Mouse (Mus musculus) testis, postnatal 10 days (tissue): ENCODE measurements around the gene Sf3a3.
"Not testable (repeated sequence)": the region's sequence is repeated elsewhere in the genome, so short reads cannot be mapped to it uniquely, and the experiment has no call there.

Experiments used
- DNase-seq: peaks from one replicate; pipeline ENCODE4 v3.0.0; 2021; ENCODE audit warnings: low spot score

Gene Sf3a3

GRCm38 (mm10) chr4:124700248-124700971 lies 14.2 kb upstream of the Sf3a3 start, which contains the start of gene Fhl3:
Gene Fhl3 (plus strand): TSS chr4:124700701.
- peak; percentile 84 for DNase-seq

GRCm38 (mm10) chr4:124701052-124701845 lies 13.3 kb upstream of the Sf3a3 start:
- DNase-seq: peak; percentile 51

DNA sequence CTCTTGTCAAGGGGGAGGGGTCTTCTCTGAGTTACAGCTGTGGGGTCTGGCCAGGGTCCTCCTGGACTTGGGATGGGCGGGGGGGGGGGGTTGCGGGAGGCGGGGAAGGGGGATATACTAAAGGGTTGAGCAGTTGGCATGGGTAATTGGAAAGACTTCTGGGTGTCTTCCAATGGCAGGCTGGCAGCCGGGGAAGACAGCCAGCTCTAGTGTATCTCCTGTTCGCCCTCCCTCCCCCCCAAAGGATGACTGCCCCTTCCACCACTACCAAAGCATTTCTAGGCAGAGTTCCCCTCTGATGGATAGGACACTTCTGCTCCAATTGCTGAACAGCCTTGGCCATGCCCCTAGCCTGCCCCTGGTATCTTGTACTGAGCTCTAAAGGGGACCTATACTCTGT lies 12.7 kb upstream of the Sf3a3 start:
- no peak for DNase-seq

DNA sequence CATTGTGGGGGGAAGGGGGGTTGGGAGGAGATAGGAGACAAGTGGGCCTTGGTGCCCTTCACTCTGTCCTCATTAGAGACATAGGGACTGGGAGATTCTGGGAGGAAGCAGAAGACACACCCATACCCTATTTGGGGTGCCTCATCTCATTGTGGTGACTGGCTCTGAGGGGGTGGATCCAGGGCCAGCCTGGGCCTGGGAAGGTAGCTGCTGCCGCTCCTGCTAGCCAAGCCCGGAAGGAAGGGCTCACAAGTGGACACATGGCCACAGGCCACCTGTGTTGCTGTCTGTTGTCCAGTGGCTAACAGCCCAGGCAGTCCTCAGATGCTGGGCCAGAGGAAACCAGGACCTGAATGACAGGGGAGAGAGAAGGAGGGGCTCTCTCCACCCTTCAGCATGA lies 11.2 kb upstream of the Sf3a3 start:
- DNase-seq: no peak

- DNase-seq: no peak
These were observed 10.4 kb upstream of the Sf3a3 start for GRCm38 (mm10) chr4:124703881-124704796.

- DNase-seq: peak; percentile 47
These were observed 9.6 kb upstream of the Sf3a3 start for GRCm38 (mm10) chr4:124704797-124705474.

- no peak for DNase-seq
These were observed 8.8 kb upstream of the Sf3a3 start for GRCm38 (mm10) chr4:124705661-124706269.

DNA sequence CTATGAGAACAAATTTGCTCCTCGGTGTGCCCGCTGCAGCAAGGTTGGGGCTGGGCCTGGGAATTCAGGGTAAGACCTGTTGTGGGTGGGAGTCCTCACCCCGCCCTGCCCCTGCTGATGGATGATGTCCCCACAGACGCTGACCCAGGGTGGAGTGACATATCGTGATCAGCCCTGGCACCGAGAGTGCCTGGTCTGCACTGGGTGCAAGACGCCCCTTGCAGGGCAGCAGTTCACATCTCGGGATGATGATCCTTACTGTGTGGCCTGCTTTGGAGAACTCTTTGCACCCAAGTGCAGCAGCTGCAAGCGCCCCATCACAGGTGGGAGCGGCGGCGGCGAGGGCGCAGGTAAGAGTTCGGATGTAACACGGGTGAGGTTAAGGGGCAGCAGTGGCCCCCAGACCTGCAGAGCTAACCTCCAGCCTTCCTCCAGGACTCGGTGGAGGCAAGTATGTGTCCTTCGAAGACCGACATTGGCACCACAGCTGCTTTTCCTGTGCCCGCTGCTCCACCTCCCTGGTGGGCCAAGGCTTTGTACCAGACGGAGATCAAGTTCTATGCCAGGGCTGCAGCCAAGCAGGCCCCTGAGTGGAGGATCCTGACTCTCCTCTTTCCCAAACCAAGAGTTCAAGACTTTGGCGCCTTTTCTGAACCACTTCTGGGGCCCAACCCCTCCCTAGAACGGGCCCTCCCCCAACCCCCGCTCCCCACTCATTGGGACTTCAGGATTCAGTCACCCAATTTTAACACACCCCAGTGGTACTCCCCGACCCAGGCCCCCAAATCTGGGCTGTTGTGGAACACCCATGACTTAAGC lies 7.0 kb upstream of the Sf3a3 start:
- DNase-seq: peak; percentile 51

- DNase-seq: not testable (repeated sequence)
These were observed 6.4 kb upstream of the Sf3a3 start for GRCm38 (mm10) chr4:124708200-124708517.

DNA sequence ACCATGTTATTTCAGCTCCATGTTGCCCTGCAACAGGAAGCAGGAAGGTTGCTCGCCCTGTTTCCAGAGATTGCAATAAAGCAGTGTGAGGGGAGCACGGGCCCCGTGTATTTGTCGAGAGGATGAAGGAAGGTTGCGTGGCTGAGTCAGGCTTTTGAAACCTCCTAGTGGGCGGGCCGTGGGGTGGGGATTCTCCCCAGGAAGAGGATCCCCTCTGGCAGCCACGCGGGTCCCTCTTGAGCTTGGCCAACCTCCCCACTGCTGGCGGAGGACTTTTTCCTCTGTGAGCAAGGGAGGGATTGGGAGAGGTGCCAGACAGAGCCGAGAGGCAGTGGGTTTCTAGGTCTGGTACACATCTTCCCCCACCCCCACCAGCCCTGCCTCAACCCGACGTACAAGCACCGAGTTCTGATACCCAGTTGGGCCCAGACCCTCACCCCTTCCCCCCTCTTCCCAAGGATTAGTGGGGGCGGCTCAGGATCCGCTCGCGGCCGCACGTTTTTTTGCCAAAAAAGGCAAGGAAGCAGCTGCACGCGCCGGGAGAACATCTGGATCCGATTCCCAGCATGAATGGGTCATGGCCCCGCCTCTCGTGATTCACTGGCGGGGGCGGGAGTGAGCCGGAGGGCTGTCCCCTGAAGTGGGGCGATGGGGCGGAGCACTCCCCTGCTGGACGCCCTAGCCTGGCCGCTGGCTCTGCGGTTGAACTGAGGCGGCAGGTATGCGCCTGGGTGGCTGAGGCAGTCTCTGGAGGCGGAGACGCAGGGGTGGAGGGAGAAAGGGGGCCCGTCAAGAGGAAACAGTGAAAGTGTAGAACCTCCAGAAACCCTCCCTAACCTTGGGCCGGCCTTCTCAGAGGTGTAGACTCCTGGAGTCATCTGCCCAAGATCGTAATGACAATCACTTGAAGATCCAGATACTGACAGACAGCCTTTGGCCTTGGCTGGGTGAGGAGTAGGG lies 5.8 kb upstream of the Sf3a3 start:
- peak; percentile 93 for DNase-seq

DNA sequence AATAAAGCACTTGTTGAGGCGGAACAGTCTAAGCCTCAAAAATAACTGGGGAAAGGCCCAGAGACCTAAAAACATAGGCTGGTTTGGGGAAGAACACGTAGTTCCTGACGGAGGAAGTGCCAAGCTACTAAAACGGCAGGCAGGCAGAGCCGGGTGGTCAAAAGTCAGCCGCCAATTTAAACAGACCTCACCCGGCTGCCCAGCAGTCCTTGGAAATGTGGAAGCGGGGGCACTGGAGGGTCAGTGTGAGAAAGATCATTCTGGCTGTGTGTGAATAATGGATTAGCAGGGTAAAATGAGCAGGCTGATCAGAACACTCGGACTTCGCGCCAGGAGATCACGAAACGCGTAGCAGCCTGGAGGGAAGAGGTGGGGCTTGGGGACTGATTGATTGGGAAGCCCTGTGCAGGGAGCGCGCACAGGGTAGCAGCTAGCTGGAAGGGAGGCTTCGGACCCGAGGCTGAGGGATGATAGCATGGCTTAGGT lies 4.6 kb upstream of the Sf3a3 start:
- peak; percentile 59 for DNase-seq

DNA sequence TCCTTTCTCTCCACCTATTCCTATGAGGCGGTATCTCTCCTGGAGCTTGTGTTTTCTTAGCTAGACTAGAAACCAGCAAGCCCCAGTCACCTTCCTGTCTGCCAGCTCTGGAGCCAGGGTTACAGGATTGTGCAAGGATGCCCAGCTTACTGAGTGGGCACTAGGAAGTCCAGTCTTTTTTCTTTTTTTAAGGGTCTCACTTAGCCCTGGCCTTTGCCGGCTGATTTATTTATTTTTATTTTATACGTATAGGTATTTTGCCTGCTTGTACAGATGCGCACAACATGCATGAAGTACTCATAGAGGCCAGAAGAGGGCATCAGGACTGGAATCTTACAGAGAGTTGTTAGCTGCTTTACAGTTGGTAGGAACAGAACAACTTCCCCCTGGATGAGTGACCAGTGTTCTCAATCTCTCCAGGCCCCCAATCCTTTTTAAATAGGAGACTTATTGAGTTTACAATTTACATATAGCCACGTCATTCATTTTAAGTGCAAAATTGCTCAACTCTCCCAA lies 3.7 kb upstream of the Sf3a3 start:
- no peak for DNase-seq

DNA sequence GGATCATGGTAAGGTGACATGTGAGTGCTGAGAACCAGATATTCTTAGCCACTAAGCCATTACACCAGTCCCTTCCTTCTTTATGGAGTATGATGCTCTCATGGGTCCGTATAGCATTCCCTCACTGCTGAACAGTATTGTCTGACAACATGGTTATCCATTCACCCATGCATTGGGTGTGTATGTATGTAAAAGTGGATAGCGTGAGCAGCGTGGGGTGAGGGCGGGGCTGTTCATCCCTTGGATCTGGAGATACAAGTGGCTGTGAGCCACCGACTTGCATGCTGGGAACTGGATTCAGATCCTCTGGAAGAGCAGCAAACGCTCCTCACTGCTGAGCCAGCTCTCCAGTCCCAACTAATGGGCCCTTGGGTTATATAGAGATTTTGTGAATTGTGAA lies 2.0 kb upstream of the Sf3a3 start:
- DNase-seq: no peak

DNA sequence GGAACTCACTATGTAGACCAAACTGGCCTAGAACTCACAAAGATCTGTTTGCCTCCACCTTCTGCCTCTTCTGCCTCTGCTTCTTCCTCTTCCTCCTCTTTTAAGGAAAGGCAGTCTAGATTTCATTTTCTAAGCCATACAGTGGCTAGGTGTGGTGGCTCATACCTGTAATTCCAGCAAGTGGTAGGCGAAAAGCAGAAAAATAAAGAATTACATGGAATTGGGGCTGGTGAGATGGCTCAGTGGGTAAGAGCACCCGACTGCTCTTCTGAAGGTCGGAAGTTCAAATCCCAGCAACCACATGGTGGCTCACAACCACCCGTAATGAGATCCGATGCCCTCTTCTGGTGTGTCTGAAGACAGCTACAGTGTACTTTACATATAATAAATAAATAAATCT lies 726 bp upstream of the Sf3a3 start:
- not testable (repeated sequence) for DNase-seq

DNA sequence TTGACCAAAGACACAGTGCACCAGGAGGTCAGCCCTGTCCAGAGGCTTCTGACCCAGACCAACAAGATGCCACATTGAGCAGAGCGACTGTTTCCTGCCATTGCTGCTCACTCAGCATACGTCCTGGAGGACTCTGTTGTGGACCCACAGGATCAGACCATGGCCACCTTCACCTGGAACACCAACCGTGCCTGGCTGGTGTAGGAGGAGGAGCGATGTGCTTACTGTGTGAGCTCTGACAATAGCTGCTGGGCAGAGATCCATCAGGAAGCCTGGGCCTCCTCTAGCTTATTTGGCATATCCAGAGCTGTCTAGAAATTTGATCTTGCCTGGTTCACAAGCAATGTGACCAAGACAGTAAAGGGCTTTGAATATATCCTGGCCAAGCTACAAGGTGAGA lies 4.5 kb downstream of the Sf3a3 start:
- DNase-seq: no peak

DNA sequence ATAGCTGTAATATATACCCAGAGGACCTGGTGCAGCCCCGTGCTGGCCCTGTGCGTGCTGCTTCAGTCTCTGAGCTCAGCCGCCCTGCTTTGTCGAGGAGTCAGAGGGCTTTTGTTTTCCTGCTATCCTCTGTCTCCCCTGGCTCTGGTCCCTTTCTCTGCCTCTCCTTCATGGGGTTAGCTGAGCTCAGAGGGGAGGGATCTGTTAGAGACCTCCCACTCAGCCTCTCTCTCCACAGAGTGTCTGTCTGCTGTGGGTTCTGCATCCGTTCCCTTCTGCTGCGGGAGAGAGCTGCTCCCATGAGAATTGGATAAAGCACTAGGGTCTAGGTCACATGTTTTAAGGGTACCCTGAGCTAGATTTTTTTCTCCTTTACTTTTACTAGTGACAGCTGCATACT lies 11.5 kb downstream of the Sf3a3 start:
- no peak for DNase-seq

GRCm38 (mm10) chr4:124736952-124737351 lies 22.4 kb downstream of the Sf3a3 start:
- no peak for DNase-seq

DNA sequence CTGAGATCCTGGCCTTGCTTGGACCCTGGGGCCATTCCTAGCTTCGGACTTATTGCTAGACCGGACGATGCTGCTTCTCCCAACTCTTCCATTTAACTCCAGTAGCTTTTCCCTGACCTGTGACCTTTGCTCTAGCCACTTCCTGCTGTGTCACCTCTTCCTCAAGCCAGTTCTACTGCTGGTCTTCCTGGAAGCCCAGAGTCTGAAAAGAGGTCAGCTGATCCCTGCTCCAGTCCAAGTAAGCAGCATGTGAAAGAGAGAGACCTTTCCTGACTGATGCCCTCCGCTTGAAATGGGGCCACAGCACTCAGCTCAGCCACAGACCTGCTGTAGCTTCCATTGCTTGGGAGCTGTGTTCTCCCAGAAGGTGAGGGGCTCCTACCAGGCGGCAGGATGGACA lies 22.9 kb downstream of the Sf3a3 start:
- no peak for DNase-seq

DNA sequence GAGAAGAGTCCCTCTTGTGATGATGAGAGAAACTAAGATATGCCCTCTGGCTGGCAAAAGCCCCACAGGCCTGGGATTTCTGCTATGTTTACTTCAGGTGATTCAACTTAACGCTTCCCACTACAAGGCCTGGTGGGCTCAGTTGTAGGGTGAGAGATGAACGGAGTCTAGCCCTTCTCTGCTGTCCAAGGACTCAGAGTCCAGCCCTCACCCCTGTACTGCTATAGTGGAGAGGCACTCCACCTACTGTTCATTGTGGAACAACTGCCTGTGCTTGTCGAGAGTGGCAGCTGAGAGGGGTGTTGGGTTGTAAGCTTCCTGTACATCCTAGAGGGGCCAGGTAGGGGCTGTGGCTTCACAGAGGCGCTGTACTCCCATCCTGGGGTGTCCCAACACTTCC lies 23.4 kb downstream of the Sf3a3 start:
- DNase-seq: no peak
